ENCODE assay signal across 8 mouse cellular contexts in genomic region chr4:134395977-134396825, GRCm38 (mm10). TPM values are rescaled to one million over a fixed set of nuclear protein-coding genes. Genes with fewer than 3 reads are reported as not detected.
DNase-seq lines count a peak whose midpoint lies in the region; ATAC-seq lines count a peak whose summit lies in the region.

Gene Pafah2, plus strand, starts transcription at chr4:134396320.

- peak; percentile 94 to 98 for DNase-seq in adrenal gland, adult (ENCODE audit: inconsistent age in 2 of 2, low spot score in 1 of 2)
- peak; percentile 98 for DNase-seq in embryo, embryonic 10.5 days (ENCODE audit: low spot score)
- peak; percentile 92 for DNase-seq in gastrocnemius, postnatal 14 days
- peak; percentile 95 to 98 for DNase-seq in left cerebral cortex, postnatal 10 days (ENCODE audit: extremely low spot score in 1 of 2, low spot score in 2 of 2)
- DNase-seq in right cerebral cortex, postnatal 25 days, result peak; percentile 92
- DNase-seq in urinary bladder, postnatal 4 days (ENCODE audit: low spot score in 2 of 2), result peak; percentile 91 to 93

- intact Hi-C loops in gastrocnemius, postnatal 14 days (cut with DNase I; ENCODE audit: low total_unique reads), result loop anchor here (2.0 kb wide), 1 partner anchor 83 kb away; no protein-coding TSS in a partner anchor
- intact Hi-C loops in left cerebral cortex, postnatal 10 days (cut with DNase I), result loop anchor here (2.0 kb wide), 2 partner anchors 75 to 83 kb away; no protein-coding TSS in a partner anchor

- ATAC-seq in inflammation-experienced regulatory T-cells, adult 6 months, result peak; percentile 100
- ATAC-seq in megakaryocyte-erythroid progenitor cell, adult 5-6 weeks (replicated peaks; ENCODE audit: low FRiP score, low TSS enrichment, poor library complexity, severe bottlenecking), result peak; percentile 97

RNA-seq across cellular contexts. Expression of gene Pafah2, which starts in this region (rescaled TPM):
- 1 to 10 TPM; 3.2 to 3.4 TPM for total RNA-seq in gastrocnemius, postnatal 14 days (2021)
- polyA plus RNA-seq in inflammation-experienced regulatory T-cells, adult 6 months (2017; shearing (Covaris generic)), result 1 to 10 TPM in 2 of 3 experiments, under 1 TPM in 1; 0.80 to 1.5 (median 1.2) TPM
- 10 to 100 TPM; 11.3 to 12.9 TPM for total RNA-seq in left cerebral cortex, postnatal 10 days (2021)
- total RNA-seq in megakaryocyte-erythroid progenitor cell, adult 5-6 weeks (2014; fragmentation: Nextera tagmentation), result 27.7 and 41.0 TPM in 2 replicates
- total RNA-seq in megakaryocyte-erythroid progenitor cell, adult 5-6 weeks (2017), result 18.2 and 24.1 TPM in 2 replicates

Comparison
In these comparisons a context has a peak if more than half of its experiments do, and no peak if none do; other contexts are left out.
1. Peak in every context shown above with its lines: DNase-seq and ATAC-seq.